Comparison of ENCODE assay signal across 14 mouse cellular contexts in genomic region chr12:102154815-102155214, GRCm38 (mm10). TPM values are rescaled to one million over a fixed set of nuclear protein-coding genes. Genes with fewer than 3 reads are reported as not detected.
"Had no signal": no experiment of that assay in that cellular context is flagged by ENCODE, and none has a peak within 500 bp of the region (broad histone marks: within the 10 kb centered on the region; RNA-seq: fewer than 3 reads in every experiment).

No protein-coding gene starts in this region.

- H3K27me3 ChIP-seq: limb, embryonic 12.5 days; midbrain, embryonic 12.5 days; neural tube, embryonic 13.5 days had no signal

- DNase-seq: kidney, postnatal 25 days; lung, postnatal 14 days; retina, postnatal 1 day; right cerebral cortex, postnatal 4 days; spleen, adult 18-20 months; thymus, adult 18-20 months; thymus, postnatal 14 days had no signal

- H3K36me3 ChIP-seq: limb, embryonic 12.5 days; midbrain, embryonic 12.5 days; neural tube, embryonic 13.5 days had no signal

- H3K27ac ChIP-seq: limb, embryonic 12.5 days; midbrain, embryonic 12.5 days; neural tube, embryonic 13.5 days had no signal

- ATAC-seq: intestine, embryonic 16.5 days; midbrain, embryonic 16.5 days had no signal

- H3K4me2 ChIP-seq: limb, embryonic 12.5 days; midbrain, embryonic 12.5 days; neural tube, embryonic 13.5 days had no signal

- H3K9me3 ChIP-seq: limb, embryonic 12.5 days; midbrain, embryonic 12.5 days; neural tube, embryonic 13.5 days had no signal

- H3K4me3 ChIP-seq: limb, embryonic 12.5 days; midbrain, embryonic 12.5 days; neural tube, embryonic 13.5 days had no signal

- H3K4me1 ChIP-seq: limb, embryonic 12.5 days; midbrain, embryonic 12.5 days; neural tube, embryonic 13.5 days had no signal

- H3K9ac ChIP-seq: limb, embryonic 12.5 days; midbrain, embryonic 12.5 days; neural tube, embryonic 13.5 days had no signal

RNA-seq across cellular contexts. Expression of gene Slc24a4, which starts 26.3 kb away (rescaled TPM):
- total RNA-seq: liver, adult 2 months; megakaryocyte-erythroid progenitor cell, adult 5-6 weeks had no signal
- polyA plus RNA-seq: liver, adult 2 months had no signal
